Mouse (Mus musculus): Measurements from ENCODE around the gene Mbd3l2.
A peak's percentile ranks its signal among the peaks of the same experiment; 100 is the strongest.
"Not testable (repeated sequence)": the region's sequence is repeated elsewhere in the genome, so short reads cannot be mapped to it uniquely, and the experiment has no call there.

Mbd3l2 gene

GRCm38 (mm10) chr9:18430354-18430753 lies at the start of gene Mbd3l2:
TSS of gene Mbd3l2 (plus strand) at chr9:18430654.
- DNase-seq (ENCODE audit: low spot score in 2 of 2), result no peak

GRCm38 (mm10) chr9:18385782-18386181 lies 44.7 kb upstream of the Mbd3l2 start:
- no peak for DNase-seq (ENCODE audit: low spot score in 2 of 2)

DNA sequence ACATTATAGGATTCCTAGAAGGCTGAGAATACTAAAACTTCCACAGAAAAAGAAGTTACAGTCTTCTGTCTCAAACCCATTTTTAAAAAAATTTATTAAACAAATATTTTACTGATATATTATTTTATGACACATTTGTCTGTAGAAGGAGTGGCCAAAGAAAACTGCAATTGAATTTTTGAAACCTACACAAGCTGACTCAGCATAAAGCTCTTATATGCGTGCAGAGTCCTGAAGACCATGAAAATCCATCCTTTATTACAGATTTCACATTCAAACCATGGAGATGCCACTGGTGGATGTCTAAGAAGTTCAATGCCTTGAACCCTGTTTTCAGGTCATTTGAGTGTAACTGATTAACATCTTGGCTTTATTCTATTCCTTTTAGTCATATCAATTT lies 30.8 kb upstream of the Mbd3l2 start:
- no peak for DNase-seq (ENCODE audit: low spot score in 2 of 2)

GRCm38 (mm10) chr9:18402895-18403294 lies 27.6 kb upstream of the Mbd3l2 start, which contains the start of gene Naalad2:
TSS of gene Naalad2 (minus strand) at chr9:18402995.
- not testable (repeated sequence) for DNase-seq (ENCODE audit: low spot score in 2 of 2)

DNA sequence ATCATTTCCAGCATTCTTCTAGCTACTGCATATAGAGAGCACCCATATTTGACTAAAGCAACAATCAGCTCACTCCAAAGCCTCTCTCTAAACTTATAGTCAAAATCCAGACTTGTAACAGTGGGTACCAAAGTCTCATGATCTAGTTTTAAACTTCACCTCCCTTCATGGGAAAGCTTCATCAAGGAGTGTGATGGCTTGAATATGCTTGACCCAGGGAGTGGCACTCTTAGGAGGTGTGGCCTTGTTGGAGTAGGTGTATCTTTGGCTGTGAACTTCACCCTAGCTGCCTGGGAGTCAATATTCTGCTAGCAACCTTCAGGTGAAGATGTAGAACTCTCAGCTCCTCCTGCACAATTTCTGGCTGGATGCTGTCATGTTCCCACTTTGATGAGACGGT lies 26.3 kb upstream of the Mbd3l2 start, which contains the start of gene Ubtfl1:
TSS of gene Ubtfl1 (plus strand) at position 301 of the 400 bp plus-strand sequence.
- DNase-seq (ENCODE audit: low spot score in 2 of 2), result no peak

- DNase-seq (ENCODE audit: low spot score in 2 of 2), result not testable (repeated sequence)
Observed at GRCm38 (mm10) chr9:18412371-18412770, 18.1 kb upstream of the Mbd3l2 start.

GRCm38 (mm10) chr9:18431687-18432086 lies 1.2 kb downstream of the Mbd3l2 start:
- no peak for DNase-seq (ENCODE audit: low spot score in 2 of 2)

GRCm38 (mm10) chr9:18456520-18456919 lies 26.1 kb downstream of the Mbd3l2 start:
- DNase-seq (ENCODE audit: low spot score in 2 of 2), result no peak

DNA sequence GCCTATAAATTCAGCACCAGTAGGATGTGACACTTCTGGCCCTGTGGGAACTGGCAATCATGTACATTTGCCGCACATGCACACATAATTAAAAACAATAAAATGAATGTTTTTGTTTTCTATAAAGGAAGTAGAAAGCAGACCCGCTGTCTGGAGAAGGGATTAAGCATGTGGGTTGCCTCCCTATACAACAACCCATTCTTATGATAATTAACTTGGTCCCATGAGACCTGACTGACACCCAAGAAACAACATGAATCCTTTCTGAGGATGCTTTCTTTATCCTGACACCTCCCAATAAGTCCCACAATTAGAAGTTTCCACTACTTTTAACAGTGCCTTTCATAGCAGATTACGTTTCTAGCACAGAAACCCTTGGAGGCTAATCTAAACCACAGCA lies 36.9 kb downstream of the Mbd3l2 start:
- no peak for DNase-seq (ENCODE audit: low spot score in 2 of 2)

DNA sequence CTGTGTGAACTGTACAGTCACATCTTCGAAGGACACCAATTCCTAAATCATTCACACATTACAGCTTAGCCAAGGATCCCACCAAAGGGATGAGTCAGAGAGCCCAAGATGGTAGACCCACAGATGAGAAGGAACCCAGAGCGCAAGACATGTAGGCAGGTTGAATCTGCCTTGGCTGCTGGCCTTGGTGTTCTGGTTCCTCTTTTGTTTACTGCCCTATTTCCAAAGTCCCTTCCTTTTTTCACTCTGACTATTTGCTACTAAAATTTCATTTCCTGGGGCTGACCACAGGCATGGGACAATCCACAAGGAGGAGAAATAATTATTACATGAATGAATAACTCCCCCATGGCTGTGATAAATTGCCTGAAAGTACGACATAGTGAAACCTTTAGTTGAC lies 37.6 kb downstream of the Mbd3l2 start:
- no peak for DNase-seq (ENCODE audit: low spot score in 2 of 2)

GRCm38 (mm10) chr9:18473324-18474128 lies 43.1 kb downstream of the Mbd3l2 start:
- peak; percentile 16 to 74 for DNase-seq (ENCODE audit: low spot score in 2 of 2)

DNA sequence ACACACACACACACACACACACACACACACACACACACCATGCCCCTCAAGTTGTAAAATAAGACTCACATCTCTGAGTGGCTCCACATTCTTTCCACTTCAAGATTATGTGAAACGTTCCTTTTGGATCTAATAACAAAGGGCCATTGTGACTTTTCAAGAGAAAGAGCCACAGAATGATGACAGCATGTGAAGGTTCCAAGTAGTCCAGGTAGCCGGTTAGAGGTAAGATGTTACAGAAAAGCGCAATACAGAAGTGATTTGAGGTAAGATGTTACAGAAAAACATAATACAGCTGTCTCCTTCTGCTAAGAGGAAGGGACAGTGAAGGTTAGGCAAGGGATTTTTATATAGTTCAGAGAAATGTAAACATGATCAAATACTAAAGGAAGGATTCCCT lies 47.7 kb downstream of the Mbd3l2 start, which contains the start of the genes Zfp558 and Mbd3l1:
TSS of gene Zfp558 (minus strand) at position 101 of the 400 bp plus-strand sequence.
TSS of gene Mbd3l1 (plus strand) at position 192 of the 400 bp plus-strand sequence.
- no peak for DNase-seq (ENCODE audit: low spot score in 2 of 2)

Data from spleen, postnatal 10 days (tissue).